Mouse (Mus musculus) embryonic facial prominence, embryonic 14.5 days (tissue): ENCODE measurements around the gene Gstt2. TPM values are rescaled to one million over a fixed set of nuclear protein-coding genes. Genes with fewer than 3 reads are reported as not detected.
"Not testable (repeated sequence)": the region's sequence is repeated elsewhere in the genome, so short reads cannot be mapped to it uniquely, and the experiment has no call there.

Experiments used
- ATAC-seq: fragments of 200-750 bp; cut with Nextera tagmentation; 2 replicates; pipeline ENCODE4 v1.8.0; 2017; ENCODE audit warnings: low read depth, moderate number of reproducible peaks, moderate TSS enrichment
- DNase-seq: peaks from one replicate; pipeline ENCODE4 v3.0.0-alpha.2; 2015; ENCODE audit warnings: low spot score
- H3K27ac ChIP-seq: fragments of 300-500 bp; sonication (generic); replicated peaks from 2 replicates; pipeline ENCODE4 v1.5.1; 2014; ENCODE audit warnings: low read depth, mild to moderate bottlenecking, low read length, moderate library complexity
- H3K27me3 ChIP-seq: fragments of 300-500 bp; sonication (generic); replicated peaks from 2 replicates; pipeline ENCODE4 v1.6.1; 2014; ENCODE audit warnings: low read length; ENCODE audit not compliant: control insufficient read depth, insufficient read depth
- H3K36me3 ChIP-seq: fragments of 300-500 bp; sonication (generic); 2 replicates; pipeline ENCODE4 v1.6.1; 2014; ENCODE audit warnings: low read length, mixed read lengths; ENCODE audit not compliant: control insufficient read depth, insufficient read depth
- H3K4me1 ChIP-seq: fragments of 300-500 bp; sonication (generic); 2 replicates; pipeline ENCODE4 v1.6.1; 2014; ENCODE audit warnings: antibody characterized with exemption, low read length; ENCODE audit not compliant: control insufficient read depth, insufficient read depth
- H3K4me2 ChIP-seq: fragments of 300-500 bp; sonication (generic); 2 replicates; pipeline ENCODE4 v1.6.1; 2014; ENCODE audit warnings: low read depth, mild to moderate bottlenecking, low read length, moderate library complexity, mixed read lengths
- H3K4me3 ChIP-seq: fragments of 300-500 bp; sonication (generic); 2 replicates; pipeline ENCODE4 v1.5.1; 2014; ENCODE audit warnings: low read depth, mild to moderate bottlenecking, low read length
- H3K9ac ChIP-seq: fragments of 300-500 bp; sonication (generic); 2 replicates; pipeline ENCODE4 v1.6.1; 2014; ENCODE audit warnings: low read depth, mild to moderate bottlenecking, low read length, moderate library complexity, mixed read lengths
- H3K9me3 ChIP-seq: fragments of 300-500 bp; sonication (generic); 2 replicates; pipeline ENCODE4 v1.6.1; 2016; ENCODE audit warnings: low read length; ENCODE audit not compliant: control insufficient read depth
- WGBS: fragments of 180-500 bp; shearing (Covaris S2); extraction: QIAGEN DNeasy Blood & Tissue Kit; methylation state at CpG from one replicate; pipeline ENCODE4 v1.1.7; 2014; 5-methylcytosine and 5-hydroxymethylcytosine counted together
- polyA plus RNA-seq: library from polyadenylated mRNA; unstranded; fragments of >200 nt; fragmentation: Nextera tagmentation; extraction: Ambion mirVana; gene quantifications from 2 replicates; pipeline ENCODE4 v1.2.1, GENCODE M21; 2014

The Gstt2 gene
- polyA plus RNA-seq, 1 experiment from 2014 or later, result 9.7 TPM

GRCm38 (mm10) chr10:75851681-75852080, 14.5 kb upstream of the Gstt2 start:
- Histone ChIP-seq H3K36me3 (0 out of 2 replicates have a peak, but pooled peaks cover 1% of the 10 kb centered on the region), H3K4me2 (no peak overlapping the region), H3K9me3 (no peaks in the 10 kb centered on the region), H3K4me1 (0 out of 2 replicates have a peak, but pooled peaks cover 5% of the 10 kb centered on the region), H3K27ac (no peak overlapping the region), H3K27me3 (no peaks in the 10 kb centered on the region), H3K9ac (no peak overlapping the region), H3K4me3 (no peak overlapping the region)
- WGBS, result 40% methylated on average over 3 of the region's 3 CpGs
- no peak for DNase-seq
- no peak for ATAC-seq

GRCm38 (mm10) chr10:75851076-75851475, 13.9 kb upstream of the Gstt2 start:
- no peaks in the 10 kb centered on the region for H3K36me3 ChIP-seq
- no peak overlapping the region for H3K4me3 ChIP-seq
- H3K9ac ChIP-seq, result 0 out of 2 replicates have a peak overlapping the region, but pooled peaks have one; percentile 5
- peak overlapping the region; percentile 4; the same call in 1 of the 2 replicates for H3K27ac ChIP-seq
- no peaks in the 10 kb centered on the region for H3K27me3 ChIP-seq
- WGBS, result 7% methylated on average over 6 of the region's 6 CpGs
- ATAC-seq (no peak), DNase-seq (no peak)
- 0 out of 2 replicates have a peak, but pooled peaks cover 5% of the 10 kb centered on the region for H3K4me1 ChIP-seq
- no peaks in the 10 kb centered on the region for H3K9me3 ChIP-seq
- no peak overlapping the region for H3K4me2 ChIP-seq

GRCm38 (mm10) chr10:75848382-75848781, 11.2 kb upstream of the Gstt2 start:
- H3K27me3 ChIP-seq, result no peaks in the 10 kb centered on the region
- WGBS, result 22% methylated on average over 3 of the region's 3 CpGs
- H3K36me3 ChIP-seq, result no peaks in the 10 kb centered on the region
- H3K4me2 ChIP-seq, result no peak overlapping the region
- H3K4me3 ChIP-seq, result no peak overlapping the region
- DNase-seq (no peak), ATAC-seq (no peak)
- H3K4me1 ChIP-seq, result 0 out of 2 replicates have a peak, but pooled peaks cover 5% of the 10 kb centered on the region
- no peak overlapping the region for H3K9ac ChIP-seq
- H3K9me3 ChIP-seq, result no peaks in the 10 kb centered on the region
- no peak overlapping the region for H3K27ac ChIP-seq

GRCm38 (mm10) chr10:75845306-75845930, 8.2 kb upstream of the Gstt2 start:
- H3K4me3 ChIP-seq, result no peak overlapping the region
- no peaks in the 10 kb centered on the region for H3K4me1 ChIP-seq
- DNase-seq, result no peak
- 82% methylated on average over 6 of the region's 6 CpGs for WGBS
- ATAC-seq, result no peak
- no peaks in the 10 kb centered on the region for H3K27me3 ChIP-seq
- H3K9me3 ChIP-seq, result no peaks in the 10 kb centered on the region
- H3K27ac ChIP-seq, result no peak overlapping the region
- no peaks in the 10 kb centered on the region for H3K36me3 ChIP-seq
- H3K9ac ChIP-seq, result no peak overlapping the region
- H3K4me2 ChIP-seq, result no peak overlapping the region

GRCm38 (mm10) chr10:75844800-75845199, 7.6 kb upstream of the Gstt2 start:
- 57% methylated on average over 1 of the region's 1 CpGs for WGBS
- no peak overlapping the region for H3K27ac ChIP-seq

GRCm38 (mm10) chr10:75843898-75844297, 6.7 kb upstream of the Gstt2 start:
- not testable (repeated sequence) for H3K9ac ChIP-seq, DNase-seq, ATAC-seq, H3K36me3 ChIP-seq, H3K4me1 ChIP-seq, H3K27me3 ChIP-seq, H3K4me3 ChIP-seq, H3K4me2 ChIP-seq, H3K9me3 ChIP-seq, H3K27ac ChIP-seq
- WGBS, result 76% methylated on average over 6 of the region's 6 CpGs

More at GRCm38 (mm10) chr10:75844800-75845199, 7.6 kb upstream of the Gstt2 start:
- Histone ChIP-seq H3K4me2 (no peak overlapping the region), H3K9ac (no peak overlapping the region), H3K4me3 (no peak overlapping the region), H3K4me1 (no peaks in the 10 kb centered on the region), H3K36me3 (no peaks in the 10 kb centered on the region), H3K9me3 (no peaks in the 10 kb centered on the region), H3K27me3 (no peaks in the 10 kb centered on the region)
- ATAC-seq (no peak), DNase-seq (no peak)

- Histone ChIP-seq H3K4me3 (no peak overlapping the region), H3K27ac (no peak overlapping the region), H3K9me3 (no peaks in the 10 kb centered on the region), H3K27me3 (peaks cover 7% of the 10 kb centered on the region; the same call in 1 of the 2 replicates), H3K4me1 (peaks cover 28% of the 10 kb centered on the region), H3K36me3 (no peaks in the 10 kb centered on the region), H3K4me2 (no peak overlapping the region), H3K9ac (no peak overlapping the region)
- ATAC-seq (no peak), DNase-seq (no peak)
- 84% methylated on average over 10 of the region's 10 CpGs for WGBS
Observed at GRCm38 (mm10) chr10:75839092-75839491, 1.9 kb upstream of the Gstt2 start.

- Histone ChIP-seq H3K9me3 (no peaks in the 10 kb centered on the region), H3K36me3 (no peaks in the 10 kb centered on the region), H3K4me2 (peak overlapping the region; percentile 72), H3K27me3 (peaks cover 8% of the 10 kb centered on the region; the same call in 1 of the 2 replicates), H3K9ac (peak overlapping the region; percentile 44; the same call in 1 of the 2 replicates), H3K4me3 (peak overlapping the region; percentile 42; the same call in 1 of the 2 replicates), H3K27ac (no peak overlapping the region), H3K4me1 (peaks cover 36% of the 10 kb centered on the region)
- DNase-seq, result peak; percentile 45
- ATAC-seq, result no peak; the same call in 1 of the 2 replicates
- 23% methylated on average over 9 of the region's 10 CpGs for WGBS
Observed at GRCm38 (mm10) chr10:75835761-75836531, 1.3 kb downstream of the Gstt2 start.
